Mouse (Mus musculus): ENCODE results near the gene Rbm15.

GRCm38 (mm10) chr3:107360341-107360740, 26.9 kb upstream of the Rbm15 start:
- TF ChIP-seq POLR2A (IDR thresholded peaks at IDR 0.05; ENCODE audit: borderline replicate concordance, extremely low read depth, insufficient read depth, insufficient read length, poor library complexity, severe bottlenecking) (no peak), CTCF (IDR thresholded peaks at IDR 0.05; ENCODE audit: borderline replicate concordance, extremely low read depth, insufficient read depth, insufficient read length) (no peak)
